Mouse (Mus musculus) liver, adult 2 months (tissue): ENCODE results near the gene St13. TPM values are rescaled to one million over a fixed set of nuclear protein-coding genes. Genes with fewer than 3 reads are reported as not detected.

Source experiments
- DNase-seq: peaks from one replicate; pipeline ENCODE4 v3.0.0-alpha.2; 2011; ENCODE audit warnings: low read depth, low spot score; ENCODE audit errors: extremely low read depth
- H3K27ac ChIP-seq: fragments of 200-500 bp; replicated peaks from 2 replicates; pipeline ENCODE4 v1.5.1; 2012; ENCODE audit warnings: low read depth, mild to moderate bottlenecking, control low read depth, inconsistent platforms, low read length; ENCODE audit not compliant: insufficient read depth
- H3K27me3 ChIP-seq: fragments of 200-500 bp; 2 replicates; pipeline ENCODE4 v1.6.1; 2012; ENCODE audit warnings: mild to moderate bottlenecking, moderate library complexity, low read length, inconsistent platforms; ENCODE audit not compliant: control insufficient read depth, insufficient read depth
- H3K36me3 ChIP-seq: fragments of 200-500 bp; 2 replicates; pipeline ENCODE4 v1.6.1; 2012; ENCODE audit warnings: low read length, inconsistent platforms; ENCODE audit not compliant: control insufficient read depth, insufficient read depth
- H3K4me1 ChIP-seq: fragments of 200-500 bp; 2 replicates; pipeline ENCODE4 v1.6.1; 2011; ENCODE audit warnings: low read length; ENCODE audit not compliant: control insufficient read depth, insufficient read depth
- H3K4me3 ChIP-seq: fragments of 200-500 bp; 2 replicates; pipeline ENCODE4 v1.5.1; 2011; ENCODE audit warnings: low read depth, mild to moderate bottlenecking, control low read depth, low read length, moderate library complexity; ENCODE audit not compliant: insufficient read depth
- H3K79me2 ChIP-seq: fragments of 200-500 bp; 2 replicates; pipeline ENCODE4 v1.6.1; 2012; ENCODE audit warnings: inconsistent platforms, mild to moderate bottlenecking, low read length, moderate library complexity; ENCODE audit not compliant: control insufficient read depth, insufficient read depth
- H3K9ac ChIP-seq: fragments of 200-500 bp; 2 replicates; pipeline ENCODE4 v1.6.1; 2012; ENCODE audit warnings: low read depth, mild to moderate bottlenecking, control low read depth, inconsistent platforms, low read length
- CTCF ChIP-seq: fragments of 200-500 bp; IDR thresholded peaks from 2 replicates; pipeline ENCODE4 v1.5.1; 2011; ENCODE audit warnings: low read depth, low read length, control low read depth
- POLR2A ChIP-seq: fragments of 200-500 bp; IDR thresholded peaks from 2 replicates; pipeline ENCODE4 v1.6.1; 2011; ENCODE audit warnings: low read length, control low read depth; ENCODE audit not compliant: insufficient read depth; ENCODE audit errors: extremely low read depth
- WGBS: fragments of 180-500 bp; shearing (Covaris S2); methylation state at CpG from one replicate; pipeline ENCODE4 v1.1.7; 2018; 5-methylcytosine and 5-hydroxymethylcytosine counted together
- polyA plus RNA-seq: library from polyadenylated mRNA; depleted of rRNA; stranded (reverse); fragments of >200 nt; gene quantifications from 2 replicates; pipeline ENCODE4 v1.2.3, GENCODE M21; 2012
- total RNA-seq: library from RNA; depleted of rRNA; stranded (reverse); fragments of >200 nt; gene quantifications from 2 replicates; pipeline ENCODE4 v1.2.3, GENCODE M21; 2014

The St13 gene
- total and polyA plus RNA-seq, 2 experiments: 29.2 to 98.9 TPM

DNA sequence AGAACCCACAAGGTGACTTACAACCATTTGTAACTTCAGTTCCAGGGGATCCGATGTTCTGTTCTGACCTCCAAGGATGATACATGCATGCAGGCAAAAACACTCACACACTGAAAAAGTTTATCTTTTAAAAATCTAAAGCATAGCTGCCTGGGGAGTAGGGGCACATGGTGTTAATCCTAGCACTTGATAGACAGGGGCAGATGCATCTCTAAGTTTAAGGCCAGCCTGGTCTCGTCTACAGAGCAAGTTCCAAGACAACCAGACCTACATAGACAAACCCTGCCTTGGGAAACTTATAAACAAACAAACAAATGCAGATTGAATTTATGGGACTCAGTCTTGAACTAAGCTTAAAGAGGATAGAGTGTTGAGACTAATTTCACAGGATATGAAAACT, 21.0 kb downstream of the St13 start:
- TF ChIP-seq POLR2A: no peak
- TF ChIP-seq CTCF: no peak
- Histone ChIP-seq H3K4me1 (peaks cover 2% of the 10 kb centered on the region; the same call in 1 of the 2 replicates), H3K36me3 (peaks cover 68% of the 10 kb centered on the region), H3K27me3 (no peaks in the 10 kb centered on the region), H3K79me2 (peaks cover 10% of the 10 kb centered on the region; the same call in 1 of the 2 replicates), H3K27ac (no peak overlapping the region), H3K9ac (no peak overlapping the region), H3K4me3 (no peak overlapping the region)
- 87% methylated on average over 2 of the region's 2 CpGs for WGBS
- no peak for DNase-seq

DNA sequence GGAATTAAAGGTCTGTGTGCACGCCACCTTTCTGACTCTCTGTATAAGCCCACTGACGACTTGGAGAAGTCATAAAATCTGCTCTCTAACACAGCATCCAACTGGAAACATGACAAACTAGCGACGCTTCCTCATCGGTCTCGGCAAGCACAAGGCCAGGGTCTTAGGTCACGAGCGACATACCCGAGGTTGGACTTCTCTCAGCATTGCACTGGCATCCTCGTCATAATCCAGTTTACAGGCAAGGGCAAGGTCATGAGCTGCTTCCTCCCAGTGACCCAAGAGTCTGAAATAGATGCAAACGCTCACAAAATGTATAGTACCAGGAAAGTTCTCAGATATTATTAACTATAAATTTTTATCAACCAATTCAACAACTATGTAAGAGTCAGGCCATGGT, 25.3 kb downstream of the St13 start:
- DNase-seq: no peak
- 80% methylated on average over 11 of the region's 11 CpGs for WGBS
- TF ChIP-seq POLR2A: no peak
- TF ChIP-seq CTCF: no peak

DNA sequence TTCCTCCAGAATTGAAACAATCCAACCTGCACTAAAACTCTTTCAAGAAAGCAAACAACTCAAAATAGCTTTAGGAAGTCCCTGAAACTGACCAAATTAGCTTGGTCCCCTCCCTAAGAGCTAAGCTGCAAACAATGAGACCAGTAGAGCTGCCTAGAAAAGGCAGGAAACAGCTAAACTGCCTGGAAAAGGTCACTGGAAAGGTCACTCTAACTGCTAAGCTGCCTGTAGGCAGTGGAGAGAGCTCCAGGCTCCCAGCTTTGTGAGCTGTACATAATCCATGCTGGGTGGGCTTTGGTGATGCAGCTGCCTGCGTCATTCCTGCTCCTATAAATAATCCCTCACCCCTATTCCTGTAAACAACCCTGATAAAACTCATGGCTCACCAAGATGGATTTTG, 29.5 kb downstream of the St13 start:
- DNase-seq: no peak
- Histone ChIP-seq H3K36me3 (peaks cover 62% of the 10 kb centered on the region), H3K4me1 (peaks cover 27% of the 10 kb centered on the region), H3K79me2 (no peaks in the 10 kb centered on the region), H3K4me3 (no peak overlapping the region), H3K9ac (no peak overlapping the region), H3K27me3 (no peaks in the 10 kb centered on the region), H3K27ac (peak overlapping the region; percentile 54; the same call in 1 of the 2 replicates)
- WGBS: 97% methylated on average over 1 of the region's 1 CpGs
- TF ChIP-seq POLR2A (no peak), CTCF (no peak)

More for the DNA sequence above, 25.3 kb downstream of the St13 start:
- Histone ChIP-seq H3K4me3 (no peak overlapping the region), H3K27me3 (no peaks in the 10 kb centered on the region), H3K9ac (no peak overlapping the region), H3K79me2 (peaks cover 4% of the 10 kb centered on the region; the same call in 1 of the 2 replicates), H3K27ac (no peak overlapping the region), H3K4me1 (peaks cover 5% of the 10 kb centered on the region; the same call in 1 of the 2 replicates), H3K36me3 (peaks cover 72% of the 10 kb centered on the region)

DNA sequence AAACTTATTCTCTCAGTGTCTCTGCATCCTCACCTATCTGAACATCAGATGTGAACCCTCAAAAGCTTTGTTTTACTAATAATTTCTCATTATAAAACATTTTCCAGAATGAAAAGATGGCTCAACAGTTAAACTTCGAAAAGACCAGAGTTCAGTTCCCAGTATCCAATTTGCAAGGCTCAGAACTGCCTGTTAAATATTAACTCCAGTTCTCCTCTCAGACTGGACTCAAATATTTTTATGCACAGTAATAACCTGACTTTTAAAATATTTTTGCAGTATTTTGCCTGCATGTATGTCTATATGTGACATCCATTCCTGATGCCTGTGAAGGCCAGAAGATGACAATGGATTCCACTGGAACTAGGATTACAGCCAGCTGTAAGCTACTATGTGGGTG, 31.3 kb downstream of the St13 start:
- peak; percentile 84 for DNase-seq

DNA sequence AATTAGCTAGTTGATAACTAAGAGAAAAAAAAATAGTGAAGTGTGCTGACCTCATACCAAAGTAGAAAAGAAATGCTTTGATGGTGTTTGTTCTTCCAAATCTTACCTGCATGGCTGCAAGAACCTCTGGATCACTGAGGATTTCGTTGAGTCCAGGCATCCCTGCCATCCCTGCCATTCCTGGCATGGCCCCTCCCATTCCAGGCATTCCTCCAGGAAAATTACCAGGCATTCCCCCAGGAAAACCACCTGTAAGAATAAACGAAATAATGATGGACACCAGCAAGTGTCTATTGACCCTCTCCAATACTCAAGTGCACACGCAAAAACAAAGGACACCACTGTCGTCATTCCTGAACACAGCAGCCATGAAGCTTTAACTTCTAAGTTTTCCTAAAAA, 33.6 kb downstream of the St13 start:
- Histone ChIP-seq H3K4me3 (no peak overlapping the region), H3K4me1 (peaks cover 44% of the 10 kb centered on the region), H3K27ac (peak overlapping the region; percentile 49), H3K79me2 (no peaks in the 10 kb centered on the region), H3K9ac (no peak overlapping the region), H3K27me3 (no peaks in the 10 kb centered on the region), H3K36me3 (peaks cover 45% of the 10 kb centered on the region)
- peak; percentile 64 for DNase-seq
- WGBS: 29% methylated on average over 4 of the region's 4 CpGs
- TF ChIP-seq POLR2A: no peak
- TF ChIP-seq CTCF: no peak

More for the DNA sequence above, 31.3 kb downstream of the St13 start:
- no peaks in the 10 kb centered on the region for H3K79me2 ChIP-seq
- peaks cover 58% of the 10 kb centered on the region for H3K36me3 ChIP-seq
- H3K27me3 ChIP-seq: no peaks in the 10 kb centered on the region
- no peak for TF ChIP-seq CTCF
- H3K9ac ChIP-seq: no peak overlapping the region
- 31% methylated on average over 1 of the region's 1 CpGs for WGBS
- peaks cover 31% of the 10 kb centered on the region for H3K4me1 ChIP-seq
- peak overlapping the region; percentile 88 for H3K27ac ChIP-seq
- no peak overlapping the region for H3K4me3 ChIP-seq

DNA sequence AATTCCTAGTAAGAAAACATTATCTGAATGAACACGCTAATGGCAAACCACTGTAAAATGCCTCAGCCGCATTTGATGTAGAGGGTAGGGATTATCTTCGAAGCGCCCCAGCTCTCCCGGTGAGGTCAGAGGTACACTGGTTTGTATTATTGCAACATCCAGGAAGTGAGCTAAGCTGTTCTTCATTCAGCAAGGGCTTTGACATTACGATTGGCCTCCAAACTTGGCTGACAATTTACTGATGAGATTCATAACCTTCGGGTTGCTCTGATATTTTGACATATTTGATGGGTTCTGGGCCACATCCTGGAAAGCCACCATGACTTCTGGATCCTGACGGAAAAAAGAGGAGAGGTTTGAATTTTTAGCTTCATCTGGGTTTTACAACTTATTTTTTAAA, 34.6 kb downstream of the St13 start:
- no peaks in the 10 kb centered on the region for H3K27me3 ChIP-seq
- H3K9ac ChIP-seq: no peak overlapping the region
- TF ChIP-seq POLR2A: no peak
- no peak for TF ChIP-seq CTCF
- H3K79me2 ChIP-seq: no peaks in the 10 kb centered on the region
- 4% methylated on average over 8 of the region's 8 CpGs for WGBS
- DNase-seq: peak; percentile 97
- peaks cover 45% of the 10 kb centered on the region for H3K4me1 ChIP-seq
- H3K27ac ChIP-seq: peak overlapping the region; percentile 53; the same call in 1 of the 2 replicates
- no peak overlapping the region for H3K4me3 ChIP-seq
- H3K36me3 ChIP-seq: peaks cover 36% of the 10 kb centered on the region
